ENCODE assay signal across 9 mouse cellular contexts in genomic region chr6:121027314-121027713, GRCm38 (mm10).
DNase-seq lines count a peak whose midpoint lies in the region; ATAC-seq and TF ChIP-seq lines count a peak whose summit lies in the region.
"Had no signal": no experiment of that assay in that cellular context is flagged by ENCODE, and none has a peak within 500 bp of the region (broad histone marks: within the 10 kb centered on the region; RNA-seq: fewer than 3 reads in every experiment).

No protein-coding gene starts in this region.

- intact Hi-C loops in gastrocnemius, adult 2 months (cut with DNase I): no loop called here
- intact Hi-C loops in left cerebral cortex, postnatal 4 days (cut with DNase I): loop anchor here (10.0 kb wide), 1 partner anchor 77 kb away; no protein-coding TSS in a partner anchor

- H3K4me3 ChIP-seq in heart, embryonic 11.5 days (ENCODE audit: low read depth, low read length): no peak overlapping the region
- no peak overlapping the region for H3K4me3 ChIP-seq in gastrocnemius, adult 2 months

- H3K36me3 ChIP-seq in heart, embryonic 11.5 days (ENCODE audit: control insufficient read depth, insufficient read depth, low read length): peaks cover 10% of the 10 kb centered on the region

- H3K4me2 ChIP-seq in heart, embryonic 11.5 days: no peak overlapping the region

- DNase-seq in heart, adult 11 months: peak; percentile 93
- peak; percentile 57 for DNase-seq in cerebellum, adult 11 months
- DNase-seq in gastrocnemius, adult 2 months: peak; percentile 87
- DNase-seq in left cerebral cortex, postnatal 4 days: peak; percentile 47
- no peak for DNase-seq in urinary bladder, postnatal 4 days (ENCODE audit: low spot score in 2 of 2)
- DNase-seq in kidney, postnatal 4 days: no peak

- no peaks in the 10 kb centered on the region for H3K9me3 ChIP-seq in heart, embryonic 11.5 days (replicated peaks; ENCODE audit: control insufficient read depth, low read length)

- WGBS in heart, embryonic 11.5 days (ENCODE audit: insufficient replicate concordance): 58% methylated on average over 5 of the region's 5 CpGs

- ATAC-seq in heart, embryonic 11.5 days (replicated peaks; ENCODE audit: insufficient number of reproducible peaks, low FRiP score, low TSS enrichment): no peak
- no peak for ATAC-seq in erythroblast, adult 5-6 weeks (replicated peaks; ENCODE audit: low FRiP score, poor library complexity, severe bottlenecking)

- no peak for TF ChIP-seq CTCF in gastrocnemius, adult 2 months (IDR thresholded peaks at IDR 0.05)

- H3K27me3 ChIP-seq in heart, embryonic 11.5 days (ENCODE audit: control insufficient read depth, insufficient read depth, low read length): no peaks in the 10 kb centered on the region
- H3K27me3 ChIP-seq: CH12.LX had no signal

- H3K4me1 ChIP-seq in heart, embryonic 11.5 days (ENCODE audit: control insufficient read depth, insufficient read depth, low read length): peaks cover 7% of the 10 kb centered on the region

- H3K9ac ChIP-seq in heart, embryonic 11.5 days (ENCODE audit: low read depth, low read length): no peak overlapping the region

- H3K27ac ChIP-seq in heart, embryonic 11.5 days (ENCODE audit: low read depth, low read length): no peak overlapping the region
- H3K27ac ChIP-seq in gastrocnemius, adult 2 months: 0 out of 2 replicates have a peak overlapping the region, but pooled peaks have one; percentile 29

Comparison
In these comparisons a context has a peak if more than half of its experiments do, and no peak if none do; other contexts are left out.
1. DNase-seq: peak in heart, adult 11 months (single experiment), cerebellum, adult 11 months (single experiment), gastrocnemius, adult 2 months (single experiment) and left cerebral cortex, postnatal 4 days (single experiment); none in urinary bladder, postnatal 4 days (0 of 2) and kidney, postnatal 4 days (0 of 2).